Mouse (Mus musculus) myocyte (in vitro differentiated cells): ENCODE results near the gene Bicc1.

Experiments used
- E2F4 ChIP-seq: IDR thresholded peaks from one replicate; pipeline ENCODE4 v1.6.1; 2011; ENCODE audit warnings: mild to moderate bottlenecking, control low read depth, moderate library complexity; ENCODE audit not compliant: insufficient read depth
- MYOG ChIP-seq, 3 experiments: IDR thresholded peaks; one replicate each; pipeline ENCODE4 v1.6.1; 2011; ENCODE audit warnings: control low read depth in 2 of 3, low read depth in 2 of 3, mild to moderate bottlenecking in 2 of 3; ENCODE audit not compliant: insufficient read length in 2 of 3, control insufficient read depth in 1 of 3, insufficient read depth in 1 of 3
- POLR2A ChIP-seq: IDR thresholded peaks from one replicate; pipeline ENCODE4 v1.6.1; 2011; ENCODE audit warnings: low read depth, mild to moderate bottlenecking, control low read depth, moderate library complexity; ENCODE audit not compliant: insufficient read length
- POLR2AphosphoS2 ChIP-seq: IDR thresholded peaks from one replicate; pipeline ENCODE4 v1.6.1; 2011; ENCODE audit warnings: low read depth, control low read depth; ENCODE audit not compliant: insufficient read length
- REST ChIP-seq: IDR thresholded peaks from one replicate; pipeline ENCODE4 v1.6.1; 2011; ENCODE audit warnings: mild to moderate bottlenecking, control low read depth, moderate library complexity; ENCODE audit not compliant: insufficient read depth, insufficient read length
- SRF ChIP-seq: IDR thresholded peaks from one replicate; pipeline ENCODE4 v1.6.1; 2011; ENCODE audit warnings: low read depth; ENCODE audit not compliant: control insufficient read depth, insufficient read length
- USF1 ChIP-seq: IDR thresholded peaks from one replicate; pipeline ENCODE4 v1.6.1; 2011; ENCODE audit warnings: low read depth, mild to moderate bottlenecking, control low read depth, moderate library complexity

DNA sequence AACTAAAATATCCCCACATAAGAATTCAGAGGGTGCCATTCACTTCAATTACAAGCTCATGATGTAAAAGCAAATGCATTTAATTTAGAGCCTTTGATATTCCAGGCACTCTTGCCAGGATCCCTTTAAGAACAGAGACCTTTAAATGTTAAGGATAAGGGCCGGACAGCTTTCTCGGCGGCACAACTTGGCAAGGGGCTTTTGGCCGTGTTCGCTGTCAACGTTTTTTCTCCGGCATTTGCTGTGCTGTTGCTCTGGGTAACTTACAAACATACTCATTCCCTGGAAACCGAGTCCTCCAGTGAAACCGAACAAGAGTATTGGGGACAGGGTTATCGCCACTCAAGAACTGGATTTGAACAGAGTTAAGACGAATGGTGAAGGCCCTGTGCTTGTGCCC lies 188.3 kb downstream of the Bicc1 start:
- TF ChIP-seq SRF (no peak), POLR2A (no peak), E2F4 (no peak), USF1 (no peak), POLR2AphosphoS2 (no peak), MYOG (IDR thresholded peaks at IDR 0.05; ENCODE audit: control insufficient read depth in 1 of 3, insufficient read depth in 1 of 3, insufficient read length in 2 of 3, low read depth in 2 of 3) (no peak), REST (no peak)
